ENCODE assay signal across 36 mouse cellular contexts in genomic region chr6:125291329-125291728, GRCm38 (mm10). TPM values are rescaled to one million over a fixed set of nuclear protein-coding genes. Genes with fewer than 3 reads are reported as not detected.
DNase-seq lines count a peak whose midpoint lies in the region; ATAC-seq and TF ChIP-seq lines count a peak whose summit lies in the region.
"Had no signal": no experiment of that assay in that cellular context is flagged by ENCODE, and none has a peak within 500 bp of the region (broad histone marks: within the 10 kb centered on the region; RNA-seq: fewer than 3 reads in every experiment).

No protein-coding gene starts in this region.

- POLR2A ChIA-PET in Patski (lab: Charles Lee), result no interaction called here

- H3K27me3 ChIP-seq in Patski, result no peaks in the 10 kb centered on the region
- no peaks in the 10 kb centered on the region for H3K27me3 ChIP-seq in small intestine, adult 2 months (ENCODE audit: control insufficient read depth, insufficient read depth, low read length)
- H3K27me3 ChIP-seq: embryonic facial prominence, embryonic 12.5 days; forebrain, embryonic 15.5 days; hindbrain, embryonic 15.5 days; intestine, embryonic 15.5 days; limb, embryonic 12.5 days; neural tube, embryonic 12.5 days had no signal

- TF ChIP-seq POLR2A in small intestine, adult 2 months (IDR thresholded peaks at IDR 0.05; ENCODE audit: low read depth, low read length), result no peak

- ATAC-seq in Patski, result peak; percentile 21
- ATAC-seq: forebrain, embryonic 15.5 days; intestine, embryonic 15.5 days; midbrain, embryonic 16.5 days had no signal

- peak overlapping the region; percentile 46 for H3K27ac ChIP-seq in layer of hippocampus, adult 2 months
- 0 out of 2 replicates have a peak overlapping the region, but pooled peaks have one; percentile 69 for H3K27ac ChIP-seq in small intestine, adult 2 months (ENCODE audit: insufficient read depth, low read depth, low read length)
- H3K27ac ChIP-seq: embryonic facial prominence, embryonic 12.5 days; forebrain, embryonic 10.5 days; forebrain, embryonic 15.5 days; heart, embryonic 13.5 days; hindbrain, embryonic 10.5 days; hindbrain, embryonic 15.5 days; intestine, embryonic 15.5 days; kidney, postnatal 0 days; limb, embryonic 12.5 days; neural tube, embryonic 12.5 days had no signal

- in situ Hi-C loops in Patski (cut with MboI; ENCODE audit: low pct_unique_long_range_greater_than_20kb), result no loop called here

- CTCF ChIA-PET in Patski (lab: Charles Lee), result no interaction called here

- TF ChIP-seq CTCF in layer of hippocampus, adult 2 months (conservative IDR thresholded peaks at IDR 0.05), result no peak
- no peak for TF ChIP-seq CTCF in Patski (IDR thresholded peaks at IDR 0.05)
- no peak for TF ChIP-seq CTCF in small intestine, adult 2 months (IDR thresholded peaks at IDR 0.05; ENCODE audit: extremely low read depth, insufficient read length, insufficient replicate concordance, low read depth, low read length)

- H3K36me3 ChIP-seq in small intestine, adult 2 months (ENCODE audit: control insufficient read depth, insufficient read depth, low read length), result no peaks in the 10 kb centered on the region
- H3K36me3 ChIP-seq: embryonic facial prominence, embryonic 12.5 days; forebrain, embryonic 10.5 days; forebrain, embryonic 15.5 days; heart, embryonic 13.5 days; hindbrain, embryonic 10.5 days; hindbrain, embryonic 15.5 days; intestine, embryonic 15.5 days; limb, embryonic 12.5 days; neural tube, embryonic 12.5 days had no signal

- peak in 1 of 2 experiments; percentile 34 for DNase-seq in layer of hippocampus, adult 2 months (ENCODE audit: low spot score in 2 of 2)
- DNase-seq in layer of hippocampus, postnatal 10 days (ENCODE audit: low spot score in 2 of 2), result no peak
- peak; percentile 35 to 41 for DNase-seq in right cerebral cortex, adult 2 months (ENCODE audit: low spot score in 2 of 2)
- DNase-seq in right cerebral cortex, postnatal 14 days, result no peak
- no peak for DNase-seq in Patski (ENCODE audit: low read depth, low spot score)
- no peak for DNase-seq in urinary bladder, postnatal 10 days (ENCODE audit: low spot score)
- DNase-seq in cerebellum, adult 11-12 months, result no peak
- DNase-seq: adrenal gland, postnatal 10 days; B cell, adult 2 months; cerebellum, adult 11 months; cerebellum, adult 9-11 months; embryo, embryonic 11 days; gastrocnemius, postnatal 10 days; heart, postnatal 10 days; kidney, adult 2 months; kidney, postnatal 4 days; lung, postnatal 36 days; thymus, postnatal 4 days had no signal

- peaks cover 21% of the 10 kb centered on the region; the same call in 1 of the 2 replicates for H3K4me1 ChIP-seq in small intestine, adult 2 months (ENCODE audit: control insufficient read depth, insufficient read depth, insufficient read length, low read length)
- H3K4me1 ChIP-seq: embryonic facial prominence, embryonic 12.5 days; forebrain, embryonic 10.5 days; heart, embryonic 13.5 days; hindbrain, embryonic 10.5 days; hindbrain, embryonic 15.5 days; neural tube, embryonic 12.5 days had no signal

- H3K4me3 ChIP-seq in layer of hippocampus, adult 2 months, result no peak overlapping the region
- no peak overlapping the region for H3K4me3 ChIP-seq in small intestine, adult 2 months (ENCODE audit: low read depth, low read length)
- H3K4me3 ChIP-seq: embryonic facial prominence, embryonic 12.5 days; forebrain, embryonic 10.5 days; forebrain, embryonic 15.5 days; heart, embryonic 13.5 days; hindbrain, embryonic 10.5 days; hindbrain, embryonic 15.5 days; intestine, embryonic 15.5 days; limb, embryonic 12.5 days; myocyte; neural tube, embryonic 12.5 days had no signal

- 79% methylated on average over 4 of the region's 4 CpGs for WGBS in small intestine, adult 2 months

RNA-seq across cellular contexts. Expression of gene Tuba3a, which starts 5.5 kb away (rescaled TPM):
- not detected for total RNA-seq in layer of hippocampus, adult 2 months (2021)
- total RNA-seq in layer of hippocampus, postnatal 10 days (2021), result not detected
- polyA plus RNA-seq in Patski (2021), result not detected
- polyA plus RNA-seq in small intestine, adult 2 months (2012; rRNA removed), result not detected in 2 replicates
- total RNA-seq: adrenal gland, postnatal 10 days; gastrocnemius, postnatal 10 days; heart, adult 8-10 months; heart, postnatal 10 days; left cerebral cortex, adult 8-10 months; liver, adult 2 months; megakaryocyte, adult 5-6 weeks had no signal
- polyA plus RNA-seq: forebrain, embryonic 15.5 days; hindbrain, embryonic 10.5 days; hindbrain, embryonic 15.5 days; intestine, embryonic 15.5 days; liver, adult 2 months; liver, embryonic 16.5 days; midbrain, embryonic 16.5 days; myocyte had no signal

RNA-seq across cellular contexts. Expression of gene Ltbr, which starts 22.4 kb away (rescaled TPM):
- total RNA-seq in layer of hippocampus, adult 2 months (2021), result 1 to 10 TPM; 6.6 to 9.8 TPM
- total RNA-seq in layer of hippocampus, postnatal 10 days (2021), result 10 to 100 TPM; 11.1 to 13.0 TPM
- polyA plus RNA-seq in Patski (2021), result 164 TPM
- 122 and 167 TPM in 2 replicates for polyA plus RNA-seq in small intestine, adult 2 months (2012; rRNA removed)

RNA-seq across cellular contexts. Expression of gene Scnn1a, which starts 29.1 kb away (rescaled TPM):
- total RNA-seq in layer of hippocampus, adult 2 months (2021), result 1 to 10 TPM; 4.3 to 5.2 TPM
- 1 to 10 TPM; 2.5 to 3.5 TPM for total RNA-seq in layer of hippocampus, postnatal 10 days (2021)
- polyA plus RNA-seq in Patski (2021), result 1.8 TPM
- polyA plus RNA-seq in small intestine, adult 2 months (2012; rRNA removed), result 11.7 and 11.9 TPM in 2 replicates

RNA-seq across cellular contexts. Expression of gene Cd27, which starts 54.5 kb away (rescaled TPM):
- total RNA-seq in layer of hippocampus, adult 2 months (2021), result not detected
- total RNA-seq in layer of hippocampus, postnatal 10 days (2021), result not detected
- 0.33 TPM for polyA plus RNA-seq in Patski (2021)
- 3.5 and 7.9 TPM in 2 replicates for polyA plus RNA-seq in small intestine, adult 2 months (2012; rRNA removed)

RNA-seq across cellular contexts. Expression of gene Tnfrsf1a, which starts 57.8 kb away (rescaled TPM):
- 10 to 100 TPM; 12.0 to 12.1 TPM for total RNA-seq in layer of hippocampus, adult 2 months (2021)
- total RNA-seq in layer of hippocampus, postnatal 10 days (2021), result 10 to 100 TPM; 12.6 to 13.8 TPM
- polyA plus RNA-seq in Patski (2021), result 190 TPM
- 90.5 and 207 TPM in 2 replicates for polyA plus RNA-seq in small intestine, adult 2 months (2012; rRNA removed)

Comparison
In these comparisons a context has a peak if more than half of its experiments do, and no peak if none do; other contexts are left out.
1. DNase-seq: peak in right cerebral cortex, adult 2 months (2 of 2); none in layer of hippocampus, postnatal 10 days (0 of 2), right cerebral cortex, postnatal 14 days (single experiment), Patski (single experiment), urinary bladder, postnatal 10 days (single experiment) and cerebellum, adult 11-12 months (single experiment).